Mouse (Mus musculus) brain, embryonic 14.5 days (tissue): ENCODE results near the gene Sim2.

Experiments used
- CTCF ChIP-seq: fragments of 200-500 bp; IDR thresholded peaks from 2 replicates; pipeline ENCODE4 v1.5.1; 2012; ENCODE audit warnings: inconsistent platforms, mild to moderate bottlenecking, moderate library complexity, borderline replicate concordance; ENCODE audit not compliant: insufficient read depth, insufficient read length; ENCODE audit errors: extremely low read depth
- POLR2A ChIP-seq: fragments of 200-500 bp; IDR thresholded peaks from 2 replicates; pipeline ENCODE4 v1.6.1; 2012; ENCODE audit warnings: mild to moderate bottlenecking, inconsistent platforms, borderline replicate concordance; ENCODE audit not compliant: poor library complexity, insufficient read depth, insufficient read length, severe bottlenecking; ENCODE audit errors: extremely low read depth

DNA sequence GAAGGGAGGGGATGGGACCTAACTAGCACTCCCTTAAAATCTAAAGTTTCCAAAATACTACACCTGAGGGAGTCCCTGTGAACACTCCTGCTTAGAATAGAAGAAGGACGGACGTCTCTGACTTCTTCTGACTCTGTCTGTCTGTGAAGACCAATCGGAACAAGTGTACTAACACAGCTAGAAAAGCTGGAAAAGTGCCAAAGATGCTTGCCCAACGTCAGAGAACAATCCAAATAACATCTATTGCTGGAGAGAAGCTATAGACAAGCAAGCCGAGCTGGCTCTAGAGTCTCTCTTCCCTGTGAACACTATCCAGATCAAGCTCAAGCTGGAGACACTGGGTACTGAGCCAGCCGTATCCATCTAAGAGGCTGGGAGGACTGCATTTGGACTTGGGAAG, 18.0 kb upstream of the Sim2 start:
- TF ChIP-seq CTCF (no peak), POLR2A (no peak)
